In genomic region chr8:108755400-108756325, GRCm38 (mm10) we compare ENCODE assay signal across 9 mouse cellular contexts.
DNase-seq lines count a peak whose midpoint lies in the region; ATAC-seq and TF ChIP-seq lines count a peak whose summit lies in the region.
"Had no signal": no experiment of that assay in that cellular context is flagged by ENCODE, and none has a peak within 500 bp of the region (broad histone marks: within the 10 kb centered on the region; RNA-seq: fewer than 3 reads in every experiment).

No protein-coding gene starts in this region.

- H3K9ac ChIP-seq in embryonic facial prominence, embryonic 14.5 days (ENCODE audit: low read depth, low read length): no peak overlapping the region
- H3K9ac ChIP-seq in limb, embryonic 11.5 days (ENCODE audit: low read length): no peak overlapping the region

- H3K27me3 ChIP-seq in embryonic facial prominence, embryonic 14.5 days (replicated peaks; ENCODE audit: control insufficient read depth, insufficient read depth, low read length): no peaks in the 10 kb centered on the region
- no peaks in the 10 kb centered on the region for H3K27me3 ChIP-seq in limb, embryonic 11.5 days (ENCODE audit: control insufficient read depth, insufficient read depth, low read length)

- H3K4me2 ChIP-seq in embryonic facial prominence, embryonic 14.5 days (ENCODE audit: low read depth, low read length): peak overlapping the region; percentile 21; the same call in 1 of the 2 replicates
- H3K4me2 ChIP-seq in limb, embryonic 11.5 days (ENCODE audit: low read depth, severe bottlenecking): no peak overlapping the region

- DNase-seq in heart, adult 11 months: peak; percentile 93
- no peak for DNase-seq in heart, adult 8-10 months (ENCODE audit: low spot score)
- peak; percentile 48 for DNase-seq in ES-CJ7 (ENCODE audit: low read depth, low spot score)
- peak; percentile 68 for DNase-seq in embryonic facial prominence, embryonic 14.5 days (ENCODE audit: low spot score)
- no peak for DNase-seq in limb, embryonic 11.5 days (ENCODE audit: low spot score)
- DNase-seq in left cerebral cortex, adult 11 months (ENCODE audit: low spot score): no peak
- no peak for DNase-seq in lung, adult 2 months
- no peak for DNase-seq in liver

- TF ChIP-seq POLR2A in lung, adult 2 months (IDR thresholded peaks at IDR 0.05; ENCODE audit: borderline replicate concordance, extremely low read depth, low read depth, low read length): no peak

- WGBS in embryonic facial prominence, embryonic 14.5 days: 39% methylated on average over 19 of the region's 19 CpGs
- 73% methylated on average over 19 of the region's 19 CpGs for WGBS in limb, embryonic 11.5 days
- WGBS in lung, adult 2 months: 63% methylated on average over 19 of the region's 19 CpGs

- H3K9me3 ChIP-seq in embryonic facial prominence, embryonic 14.5 days (ENCODE audit: control insufficient read depth, low read length): no peaks in the 10 kb centered on the region
- no peaks in the 10 kb centered on the region for H3K9me3 ChIP-seq in limb, embryonic 11.5 days (ENCODE audit: control insufficient read depth, low read length)

- no peaks in the 10 kb centered on the region for H3K36me3 ChIP-seq in embryonic facial prominence, embryonic 14.5 days (ENCODE audit: control insufficient read depth, insufficient read depth, low read length)
- H3K36me3 ChIP-seq in limb, embryonic 11.5 days (ENCODE audit: control insufficient read depth, insufficient read depth, low read length): no peaks in the 10 kb centered on the region
- H3K36me3 ChIP-seq: G1E had no signal

- H3K4me3 ChIP-seq in embryonic facial prominence, embryonic 14.5 days (ENCODE audit: low read depth, low read length): no peak overlapping the region
- H3K4me3 ChIP-seq in limb, embryonic 11.5 days (ENCODE audit: low read depth, low read length): no peak overlapping the region
- no peak overlapping the region for H3K4me3 ChIP-seq in lung, adult 2 months (replicated peaks; ENCODE audit: extremely low read depth, low read depth, low read length)

- no peak for TF ChIP-seq CTCF in lung, adult 2 months (IDR thresholded peaks at IDR 0.05; ENCODE audit: insufficient read depth, low read length)

- peaks cover 27% of the 10 kb centered on the region for H3K4me1 ChIP-seq in embryonic facial prominence, embryonic 14.5 days (ENCODE audit: control insufficient read depth, insufficient read depth, low read length)
- H3K4me1 ChIP-seq in limb, embryonic 11.5 days (ENCODE audit: control insufficient read depth, insufficient read depth, low read length): peaks cover 36% of the 10 kb centered on the region
- peaks cover 12% of the 10 kb centered on the region for H3K4me1 ChIP-seq in lung, adult 2 months (ENCODE audit: control insufficient read depth, insufficient read depth, low read length)

- H3K27ac ChIP-seq in embryonic facial prominence, embryonic 14.5 days (replicated peaks; ENCODE audit: low read depth, low read length): peak overlapping the region; percentile 46; the same call in 1 of the 2 replicates
- H3K27ac ChIP-seq in limb, embryonic 11.5 days (replicated peaks; ENCODE audit: low read depth, low read length): peak overlapping the region; percentile 74

- ATAC-seq in embryonic facial prominence, embryonic 14.5 days (ENCODE audit: low read depth): 0 out of 2 replicates have a peak, but pooled peaks have one; percentile 31
- ATAC-seq in limb, embryonic 11.5 days (ENCODE audit: insufficient number of reproducible peaks, low FRiP score, low TSS enrichment, low read depth): no peak; the same call in 1 of the 2 replicates

Comparison
In these comparisons a context has a peak if more than half of its experiments do, and no peak if none do; other contexts are left out.
1. DNase-seq: peak in heart, adult 11 months (single experiment), ES-CJ7 (single experiment) and embryonic facial prominence, embryonic 14.5 days (single experiment); none in heart, adult 8-10 months (single experiment), limb, embryonic 11.5 days (single experiment), left cerebral cortex, adult 11 months (single experiment), lung, adult 2 months (single experiment) and liver (single experiment).